19 mouse cellular contexts compared by ENCODE assay signal in the genomic region with DNA sequence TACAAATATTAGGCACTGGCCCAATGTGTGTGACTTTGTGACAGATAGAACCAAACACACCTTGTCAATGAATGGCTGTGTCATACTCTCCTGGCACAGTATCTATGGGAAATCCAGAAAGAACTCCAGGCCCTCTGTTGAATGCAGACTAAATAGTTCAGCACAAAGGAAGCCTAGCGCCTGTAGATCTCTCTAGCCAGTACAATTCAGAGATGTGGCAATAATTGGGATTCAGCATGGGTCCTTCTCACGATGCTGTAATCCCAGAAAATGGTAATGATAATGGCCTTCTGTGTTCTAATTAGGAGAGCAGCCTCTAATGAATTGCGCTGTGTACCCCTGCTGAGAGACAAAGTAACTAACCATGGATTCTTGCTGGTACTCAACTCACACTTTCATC. TPM values are rescaled to one million over a fixed set of nuclear protein-coding genes. Genes with fewer than 3 reads are reported as not detected.
DNase-seq lines count a peak whose midpoint lies in the region; ATAC-seq and TF ChIP-seq lines count a peak whose summit lies in the region.
"Had no signal": no experiment of that assay in that cellular context is flagged by ENCODE, and none has a peak within 500 bp of the region (broad histone marks: within the 10 kb centered on the region; RNA-seq: fewer than 3 reads in every experiment).

No protein-coding gene starts in this region.

- no peak overlapping the region for H3K4me3 ChIP-seq in midbrain, embryonic 12.5 days
- no peak overlapping the region for H3K4me3 ChIP-seq in midbrain, embryonic 11.5 days (ENCODE audit: low read depth, low read length)
- no peak overlapping the region for H3K4me3 ChIP-seq in forebrain, embryonic 12.5 days (replicated peaks)
- no peak overlapping the region for H3K4me3 ChIP-seq in hindbrain, embryonic 16.5 days (ENCODE audit: low read length)
- H3K4me3 ChIP-seq in kidney, adult 2 months (ENCODE audit: insufficient read depth, low read depth, low read length), result no peak overlapping the region
- H3K4me3 ChIP-seq in embryonic facial prominence, embryonic 10.5 days, result no peak overlapping the region

- ATAC-seq in midbrain, embryonic 12.5 days (ENCODE audit: low FRiP score, low read depth), result peak; percentile 84
- ATAC-seq in midbrain, embryonic 11.5 days (ENCODE audit: low FRiP score), result no peak
- ATAC-seq in forebrain, embryonic 12.5 days (ENCODE audit: low FRiP score), result peak; percentile 87; the same call in 1 of the 2 replicates
- ATAC-seq in hindbrain, embryonic 16.5 days, result peak; percentile 79
- ATAC-seq: activated CD4-positive, CD25-positive, alpha-beta regulatory T cell, adult 4 months; liver, postnatal 0 days; Patski had no signal

- H3K36me3 ChIP-seq in midbrain, embryonic 12.5 days, result no peaks in the 10 kb centered on the region
- no peaks in the 10 kb centered on the region for H3K36me3 ChIP-seq in midbrain, embryonic 11.5 days (ENCODE audit: control insufficient read depth, insufficient read depth, low read length)
- no peaks in the 10 kb centered on the region for H3K36me3 ChIP-seq in forebrain, embryonic 12.5 days (replicated peaks)
- H3K36me3 ChIP-seq in hindbrain, embryonic 16.5 days (ENCODE audit: control insufficient read depth, insufficient read depth, low read length), result no peaks in the 10 kb centered on the region
- H3K36me3 ChIP-seq in kidney, adult 2 months (ENCODE audit: control insufficient read depth, insufficient read depth, low read length), result no peaks in the 10 kb centered on the region
- peaks cover 72% of the 10 kb centered on the region for H3K36me3 ChIP-seq in embryonic facial prominence, embryonic 10.5 days (replicated peaks)

- H3K9me3 ChIP-seq in midbrain, embryonic 12.5 days, result no peaks in the 10 kb centered on the region
- peaks cover under 1% of the 10 kb centered on the region; the same call in 1 of the 2 replicates for H3K9me3 ChIP-seq in midbrain, embryonic 11.5 days (ENCODE audit: control insufficient read depth, low read length)
- H3K9me3 ChIP-seq in forebrain, embryonic 12.5 days, result no peaks in the 10 kb centered on the region
- no peaks in the 10 kb centered on the region for H3K9me3 ChIP-seq in hindbrain, embryonic 16.5 days (ENCODE audit: control insufficient read depth, low read length)
- peaks cover under 1% of the 10 kb centered on the region; the same call in 1 of the 2 replicates for H3K9me3 ChIP-seq in embryonic facial prominence, embryonic 10.5 days

- WGBS in midbrain, embryonic 12.5 days, result 47% methylated on average over 3 of the region's 3 CpGs
- WGBS in midbrain, embryonic 11.5 days, result 64% methylated on average over 3 of the region's 3 CpGs
- WGBS in forebrain, embryonic 12.5 days, result 14% methylated on average over 3 of the region's 3 CpGs
- WGBS in hindbrain, embryonic 16.5 days, result 39% methylated on average over 3 of the region's 3 CpGs
- 82% methylated on average over 3 of the region's 3 CpGs for WGBS in kidney, adult 2 months
- WGBS in embryonic facial prominence, embryonic 10.5 days, result 69% methylated on average over 3 of the region's 3 CpGs

- no peak for TF ChIP-seq CTCF in kidney, adult 2 months (conservative IDR thresholded peaks at IDR 0.05; ENCODE audit: insufficient read depth, insufficient read length, low read depth, low read length)

- H3K27ac ChIP-seq in midbrain, embryonic 12.5 days (replicated peaks), result no peak overlapping the region
- no peak overlapping the region for H3K27ac ChIP-seq in midbrain, embryonic 11.5 days (ENCODE audit: low read depth, low read length)
- H3K27ac ChIP-seq in forebrain, embryonic 12.5 days, result no peak overlapping the region
- no peak overlapping the region for H3K27ac ChIP-seq in hindbrain, embryonic 16.5 days (ENCODE audit: low read depth, low read length)
- no peak overlapping the region for H3K27ac ChIP-seq in kidney, adult 2 months (ENCODE audit: insufficient read depth, low read depth, low read length)
- H3K27ac ChIP-seq in embryonic facial prominence, embryonic 10.5 days (replicated peaks), result no peak overlapping the region

- H3K4me1 ChIP-seq in midbrain, embryonic 12.5 days, result peaks cover 11% of the 10 kb centered on the region; the same call in 1 of the 2 replicates
- H3K4me1 ChIP-seq in midbrain, embryonic 11.5 days (ENCODE audit: control insufficient read depth, insufficient read depth, low read length), result no peaks in the 10 kb centered on the region
- peaks cover 20% of the 10 kb centered on the region for H3K4me1 ChIP-seq in forebrain, embryonic 12.5 days
- H3K4me1 ChIP-seq in hindbrain, embryonic 16.5 days (ENCODE audit: control insufficient read depth, insufficient read depth, low read depth, low read length), result no peaks in the 10 kb centered on the region
- H3K4me1 ChIP-seq in kidney, adult 2 months (ENCODE audit: control insufficient read depth, insufficient read depth, low read length), result peaks cover 8% of the 10 kb centered on the region; the same call in 1 of the 2 replicates
- 0 out of 2 replicates have a peak, but pooled peaks cover 3% of the 10 kb centered on the region for H3K4me1 ChIP-seq in embryonic facial prominence, embryonic 10.5 days

- H3K27me3 ChIP-seq in midbrain, embryonic 12.5 days, result no peaks in the 10 kb centered on the region
- no peaks in the 10 kb centered on the region for H3K27me3 ChIP-seq in midbrain, embryonic 11.5 days (ENCODE audit: control insufficient read depth, insufficient read depth, low read length)
- peaks cover 23% of the 10 kb centered on the region for H3K27me3 ChIP-seq in forebrain, embryonic 12.5 days
- no peaks in the 10 kb centered on the region for H3K27me3 ChIP-seq in hindbrain, embryonic 16.5 days (replicated peaks; ENCODE audit: control insufficient read depth, insufficient read depth, low read length)
- no peaks in the 10 kb centered on the region for H3K27me3 ChIP-seq in kidney, adult 2 months (replicated peaks; ENCODE audit: control insufficient read depth, insufficient read depth, low read length)
- no peaks in the 10 kb centered on the region for H3K27me3 ChIP-seq in embryonic facial prominence, embryonic 10.5 days (replicated peaks; ENCODE audit: low read depth, poor library complexity, severe bottlenecking)

- H3K4me2 ChIP-seq in midbrain, embryonic 12.5 days (replicated peaks), result no peak overlapping the region
- no peak overlapping the region for H3K4me2 ChIP-seq in midbrain, embryonic 11.5 days
- H3K4me2 ChIP-seq in forebrain, embryonic 12.5 days, result no peak overlapping the region
- no peak overlapping the region for H3K4me2 ChIP-seq in hindbrain, embryonic 16.5 days (ENCODE audit: low read length)

- TF ChIP-seq POLR2A in kidney, adult 2 months (IDR thresholded peaks at IDR 0.05; ENCODE audit: low read depth, low read length), result no peak

- no peak for DNase-seq in midbrain, embryonic 11.5 days (ENCODE audit: low spot score, missing footprints)
- peak; percentile 91 for DNase-seq in retina, postnatal 1 day
- no peak for DNase-seq in kidney, adult 2 months
- DNase-seq in embryonic facial prominence, embryonic 10.5 days (ENCODE audit: low spot score), result no peak
- DNase-seq: B cell, adult 2 months; cerebellum, adult 9-10 months; gastrocnemius, postnatal 10 days; kidney, adult 8-10 months; kidney, postnatal 36 days; liver; liver, postnatal 0 days; lung, postnatal 14 days; spleen, adult 18-20 months; thymus, adult 18-20 months had no signal

- no peak overlapping the region for H3K9ac ChIP-seq in midbrain, embryonic 12.5 days (replicated peaks)
- H3K9ac ChIP-seq in midbrain, embryonic 11.5 days (ENCODE audit: low read length), result no peak overlapping the region
- no peak overlapping the region for H3K9ac ChIP-seq in forebrain, embryonic 12.5 days
- no peak overlapping the region for H3K9ac ChIP-seq in hindbrain, embryonic 16.5 days (ENCODE audit: low read depth, low read length)
- H3K9ac ChIP-seq: liver, postnatal 0 days had no signal

RNA-seq across cellular contexts. Expression of gene Frzb, which starts 8.6 kb away (rescaled TPM):
- polyA plus RNA-seq in midbrain, embryonic 12.5 days (2016; fragmentation: Nextera tagmentation; extraction: Ambion mirVana), result 6.1 and 7.8 TPM in 2 replicates
- polyA plus RNA-seq in midbrain, embryonic 11.5 days (2014; fragmentation: Nextera tagmentation; extraction: Ambion mirVana), result 10.6 and 11.4 TPM in 2 replicates
- polyA plus RNA-seq in forebrain, embryonic 12.5 days (2016; fragmentation: Nextera tagmentation; extraction: Ambion mirVana), result 8.8 and 11.5 TPM in 2 replicates
- 15.2 and 20.0 TPM in 2 replicates for polyA plus RNA-seq in hindbrain, embryonic 16.5 days (2015; fragmentation: Nextera tagmentation; extraction: Ambion mirVana)
- polyA plus RNA-seq in kidney, adult 2 months (2012; rRNA removed), result 6.8 and 8.3 TPM in 2 replicates
- polyA plus RNA-seq in embryonic facial prominence, embryonic 10.5 days (2016; fragmentation: Nextera tagmentation; extraction: Ambion mirVana), result 72.0 and 74.6 TPM in 2 replicates
- polyA plus RNA-seq: activated CD4-positive, CD25-positive, alpha-beta regulatory T cell, adult 4 months had no signal
